Mouse (Mus musculus): ENCODE data around the gene Pex14.

DNA sequence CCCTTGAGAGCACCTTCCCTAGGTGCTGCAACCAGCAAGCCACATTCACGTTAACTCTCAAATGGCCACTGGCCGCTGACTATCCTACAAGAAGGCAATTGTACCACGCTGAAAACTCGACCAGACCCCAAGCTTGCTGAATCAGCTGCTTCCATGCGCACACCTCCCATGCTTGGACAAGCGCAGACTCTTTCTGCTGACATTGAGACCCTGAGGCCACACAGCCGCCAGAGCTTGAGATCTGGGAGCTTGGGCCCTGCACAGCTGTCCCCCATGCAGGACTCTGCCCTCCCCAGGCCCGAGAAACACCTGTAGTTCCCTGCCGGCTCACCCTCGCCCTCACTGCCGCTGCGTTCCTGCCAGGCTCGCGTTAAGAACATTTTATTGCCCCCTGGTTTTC lies 127.0 kb downstream of the Pex14 start:
- TF ChIP-seq CTCF (IDR thresholded peaks at IDR 0.05; ENCODE audit: control insufficient read depth, insufficient read depth, low read length) (no peak), POLR2A (IDR thresholded peaks at IDR 0.05; ENCODE audit: borderline replicate concordance, control insufficient read depth, low read depth, low read length) (no peak)

All from bone marrow, adult 2 months (tissue).